Mouse (Mus musculus) liver, adult 2 months (tissue): ENCODE data around the gene Vmn1r8. TPM values are rescaled to one million over a fixed set of nuclear protein-coding genes. Genes with fewer than 3 reads are reported as not detected.
"Not testable (repeated sequence)": the region's sequence is repeated elsewhere in the genome, so short reads cannot be mapped to it uniquely, and the experiment has no call there.

ENCODE experiments used
- DNase-seq: peaks from one replicate; pipeline ENCODE4 v3.0.0-alpha.2; 2011; ENCODE audit warnings: low read depth, low spot score; ENCODE audit errors: extremely low read depth
- H3K27ac ChIP-seq: fragments of 200-500 bp; replicated peaks from 2 replicates; pipeline ENCODE4 v1.5.1; 2012; ENCODE audit warnings: low read depth, mild to moderate bottlenecking, control low read depth, inconsistent platforms, low read length; ENCODE audit not compliant: insufficient read depth
- H3K27me3 ChIP-seq: fragments of 200-500 bp; 2 replicates; pipeline ENCODE4 v1.6.1; 2012; ENCODE audit warnings: mild to moderate bottlenecking, moderate library complexity, low read length, inconsistent platforms; ENCODE audit not compliant: control insufficient read depth, insufficient read depth
- H3K36me3 ChIP-seq: fragments of 200-500 bp; 2 replicates; pipeline ENCODE4 v1.6.1; 2012; ENCODE audit warnings: low read length, inconsistent platforms; ENCODE audit not compliant: control insufficient read depth, insufficient read depth
- H3K4me1 ChIP-seq: fragments of 200-500 bp; 2 replicates; pipeline ENCODE4 v1.6.1; 2011; ENCODE audit warnings: low read length; ENCODE audit not compliant: control insufficient read depth, insufficient read depth
- H3K4me3 ChIP-seq: fragments of 200-500 bp; 2 replicates; pipeline ENCODE4 v1.5.1; 2011; ENCODE audit warnings: low read depth, mild to moderate bottlenecking, control low read depth, low read length, moderate library complexity; ENCODE audit not compliant: insufficient read depth
- H3K79me2 ChIP-seq: fragments of 200-500 bp; 2 replicates; pipeline ENCODE4 v1.6.1; 2012; ENCODE audit warnings: inconsistent platforms, mild to moderate bottlenecking, low read length, moderate library complexity; ENCODE audit not compliant: control insufficient read depth, insufficient read depth
- H3K9ac ChIP-seq: fragments of 200-500 bp; 2 replicates; pipeline ENCODE4 v1.6.1; 2012; ENCODE audit warnings: low read depth, mild to moderate bottlenecking, control low read depth, inconsistent platforms, low read length
- CTCF ChIP-seq: fragments of 200-500 bp; IDR thresholded peaks from 2 replicates; pipeline ENCODE4 v1.5.1; 2011; ENCODE audit warnings: low read depth, low read length, control low read depth
- POLR2A ChIP-seq: fragments of 200-500 bp; IDR thresholded peaks from 2 replicates; pipeline ENCODE4 v1.6.1; 2011; ENCODE audit warnings: low read length, control low read depth; ENCODE audit not compliant: insufficient read depth; ENCODE audit errors: extremely low read depth
- WGBS: fragments of 180-500 bp; shearing (Covaris S2); methylation state at CpG from one replicate; pipeline ENCODE4 v1.1.7; 2018; 5-methylcytosine and 5-hydroxymethylcytosine counted together
- polyA plus RNA-seq: library from polyadenylated mRNA; depleted of rRNA; stranded (reverse); fragments of >200 nt; gene quantifications from 2 replicates; pipeline ENCODE4 v1.2.3, GENCODE M21; 2012; rRNA removed
- total RNA-seq: library from RNA; depleted of rRNA; stranded (reverse); fragments of >200 nt; gene quantifications from 2 replicates; pipeline ENCODE4 v1.2.3, GENCODE M21; 2014; rRNA removed

Vmn1r8 gene
- not detected in 2 replicates for total RNA-seq
- polyA plus RNA-seq: not detected in 2 replicates

- no peaks in the 10 kb centered on the region for H3K79me2 ChIP-seq
- H3K9ac ChIP-seq: no peak within 1 kb of the TSS
- no peaks in the 10 kb centered on the region for H3K4me1 ChIP-seq
- H3K27me3 ChIP-seq: no peaks in the 10 kb centered on the region
- TF ChIP-seq POLR2A (no peak), CTCF (no peak)
- H3K36me3 ChIP-seq: no peaks in the 10 kb centered on the region
- no peak for DNase-seq
- H3K4me3 ChIP-seq: no peak within 1 kb of the TSS
- H3K27ac ChIP-seq: no peak within 1 kb of the TSS
Observed at GRCm38 (mm10) chr6:57031984-57032383, at the start of gene Vmn1r8. Vmn1r8 (plus strand) TSS chr6:57032284.

DNA sequence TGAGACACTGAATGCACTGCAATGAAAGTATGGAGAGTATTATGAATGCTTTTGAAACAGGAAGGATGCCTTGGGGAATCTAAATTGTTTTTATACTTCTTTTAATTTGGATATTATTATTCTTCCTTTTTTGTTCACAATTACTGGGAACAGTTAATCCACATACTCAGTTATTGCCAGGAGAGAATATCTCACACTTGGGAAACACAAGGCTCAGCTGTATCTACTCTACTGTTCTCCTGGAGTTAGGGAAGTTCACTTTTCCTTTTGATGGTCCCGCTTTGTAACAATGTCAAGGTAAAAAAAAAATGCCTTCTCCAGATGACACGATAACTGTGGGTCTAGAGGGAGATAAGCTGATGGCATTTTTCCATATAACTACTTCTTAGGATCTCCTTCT is 35.1 kb upstream of the Vmn1r8 start, which contains the start of gene Vmn1r6:
TSS of gene Vmn1r6 (plus strand) at position 301 of the 400 bp plus-strand sequence.
- Histone ChIP-seq H3K4me1 (no peaks in the 10 kb centered on the region), H3K4me3 (no peak within 1 kb of the TSS), H3K27me3 (no peaks in the 10 kb centered on the region), H3K79me2 (no peaks in the 10 kb centered on the region), H3K36me3 (no peaks in the 10 kb centered on the region), H3K9ac (no peak within 1 kb of the TSS), H3K27ac (no peak within 1 kb of the TSS)
- WGBS: 76% methylated on average over 2 of the region's 2 CpGs
- TF ChIP-seq CTCF (no peak), POLR2A (no peak)
- DNase-seq: no peak

- not testable (repeated sequence) for H3K4me1 ChIP-seq, H3K36me3 ChIP-seq, DNase-seq, H3K27ac ChIP-seq, H3K4me3 ChIP-seq, H3K9ac ChIP-seq, H3K79me2 ChIP-seq, H3K27me3 ChIP-seq
- 87% methylated on average over 2 of the region's 2 CpGs for WGBS
Observed at GRCm38 (mm10) chr6:57025224-57025623, 6.9 kb upstream of the Vmn1r8 start, which contains the start of gene Vmn1r7. Vmn1r7 (minus strand) TSS chr6:57025324.

DNA sequence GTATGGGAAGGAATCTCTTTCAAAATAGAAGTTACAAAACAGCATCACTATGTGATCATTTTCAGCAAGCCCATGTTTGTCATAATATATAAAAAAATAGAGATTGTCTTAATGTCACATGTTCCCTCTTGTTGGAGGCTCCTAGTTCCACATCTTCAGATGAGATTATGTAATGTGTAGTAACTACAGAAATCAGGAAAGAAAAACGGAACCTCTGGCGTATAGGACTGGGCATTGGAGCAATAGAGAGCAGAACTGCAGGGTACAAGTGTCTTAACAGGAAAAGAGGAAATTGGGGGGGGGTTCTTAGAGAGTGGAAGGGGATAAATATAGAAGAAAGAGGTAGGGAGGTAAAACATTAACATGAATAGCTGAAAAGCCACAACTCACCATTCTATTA is 2.6 kb downstream of the Vmn1r8 start:
- Histone ChIP-seq H3K4me1 (no peaks in the 10 kb centered on the region), H3K36me3 (no peaks in the 10 kb centered on the region), H3K4me3 (no peak overlapping the region), H3K27me3 (no peaks in the 10 kb centered on the region), H3K27ac (no peak overlapping the region), H3K9ac (no peak overlapping the region), H3K79me2 (no peaks in the 10 kb centered on the region)
- WGBS: 68% methylated on average over 2 of the region's 2 CpGs
- TF ChIP-seq POLR2A (no peak), CTCF (no peak)
- peak; percentile 3 for DNase-seq

DNA sequence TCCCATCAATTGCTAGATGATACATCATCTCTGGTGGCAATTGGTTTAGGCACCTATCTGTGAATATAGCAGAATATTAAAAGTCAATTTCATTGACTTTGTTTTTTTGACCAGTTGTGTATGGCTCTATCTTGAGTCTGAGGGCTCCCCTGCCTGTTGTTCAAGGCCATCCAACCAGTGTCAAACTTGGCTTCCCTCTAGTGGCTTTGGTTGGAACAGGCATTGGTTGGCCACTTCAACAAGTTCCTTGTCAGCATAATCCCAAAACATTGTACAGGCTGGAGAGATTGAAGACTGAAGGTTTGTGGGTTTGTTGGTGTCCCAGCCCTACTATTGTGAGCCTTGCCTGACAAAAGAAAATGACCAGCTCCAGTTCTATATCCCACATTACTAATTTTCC is 31.6 kb downstream of the Vmn1r8 start:
- no peak for DNase-seq
- H3K4me1 ChIP-seq: no peaks in the 10 kb centered on the region
- TF ChIP-seq POLR2A (no peak), CTCF (no peak)

GRCm38 (mm10) chr6:57066487-57066886 is 34.4 kb downstream of the Vmn1r8 start, which contains the start of gene Vmn1r9:
Vmn1r9 (plus strand) TSS chr6:57066787.
- TF ChIP-seq POLR2A (no peak), CTCF (no peak)
- Histone ChIP-seq H3K79me2 (no peaks in the 10 kb centered on the region), H3K4me1 (no peaks in the 10 kb centered on the region), H3K36me3 (no peaks in the 10 kb centered on the region), H3K27ac (no peak within 1 kb of the TSS), H3K27me3 (no peaks in the 10 kb centered on the region), H3K4me3 (no peak within 1 kb of the TSS), H3K9ac (no peak within 1 kb of the TSS)
- DNase-seq: no peak
- 80% methylated on average over 2 of the region's 2 CpGs for WGBS

More for the DNA sequence above, 31.6 kb downstream of the Vmn1r8 start:
- H3K9ac ChIP-seq: no peak overlapping the region
- no peaks in the 10 kb centered on the region for H3K27me3 ChIP-seq
- H3K27ac ChIP-seq: no peak overlapping the region
- no peaks in the 10 kb centered on the region for H3K79me2 ChIP-seq
- no peak overlapping the region for H3K4me3 ChIP-seq
- no peaks in the 10 kb centered on the region for H3K36me3 ChIP-seq

Other genes with a start within 250 kb of the Vmn1r8 start
- 16.1 and 20.8 TPM in 2 replicates for gene Kbtbd2, start 234.5 kb upstream of the Vmn1r8 start, total RNA-seq
- gene Kbtbd2, start 234.5 kb upstream of the Vmn1r8 start, polyA plus RNA-seq: 4.4 and 5.0 TPM in 2 replicates
- gene Fkbp9, start 200.2 kb upstream of the Vmn1r8 start, total RNA-seq: 32.2 and 35.7 TPM in 2 replicates
- gene Fkbp9, start 200.2 kb upstream of the Vmn1r8 start, polyA plus RNA-seq: 12.4 and 12.6 TPM in 2 replicates
- 40.3 and 42.9 TPM in 2 replicates for gene Nt5c3, start 108.4 kb upstream of the Vmn1r8 start, total RNA-seq
- gene Nt5c3, start 108.4 kb upstream of the Vmn1r8 start, polyA plus RNA-seq: 6.2 and 12.6 TPM in 2 replicates
- 0.65 and 0.81 TPM in 2 replicates for gene Vmn1r4, start 108.3 kb upstream of the Vmn1r8 start, total RNA-seq
- 0.06 TPM in 1 of 2 replicates, not detected in the other for gene Vmn1r4, start 108.3 kb upstream of the Vmn1r8 start, polyA plus RNA-seq
- gene Vmn1r5, start 62.0 kb upstream of the Vmn1r8 start, total RNA-seq: 0.09 and 0.13 TPM in 2 replicates
- not detected in 2 replicates for gene Vmn1r5, start 62.0 kb upstream of the Vmn1r8 start, polyA plus RNA-seq
- 0.13 TPM in 1 of 2 replicates, not detected in the other for gene Vmn1r6, start 35.0 kb upstream of the Vmn1r8 start, total RNA-seq
- not detected in 2 replicates for gene Vmn1r6, start 35.0 kb upstream of the Vmn1r8 start, polyA plus RNA-seq
- gene Vmn1r7, start 7.0 kb upstream of the Vmn1r8 start, total RNA-seq: not detected in 2 replicates
- gene Vmn1r7, start 7.0 kb upstream of the Vmn1r8 start, polyA plus RNA-seq: not detected in 2 replicates
- gene Vmn1r9, start 34.5 kb downstream of the Vmn1r8 start, total RNA-seq: not detected in 2 replicates
- gene Vmn1r9, start 34.5 kb downstream of the Vmn1r8 start, polyA plus RNA-seq: not detected in 2 replicates
- not detected in 2 replicates for gene Vmn1r10, start 77.2 kb downstream of the Vmn1r8 start, total RNA-seq
- gene Vmn1r10, start 77.2 kb downstream of the Vmn1r8 start, polyA plus RNA-seq: not detected in 2 replicates
- gene Vmn1r11, start 101.2 kb downstream of the Vmn1r8 start, total RNA-seq: not detected in 2 replicates
- gene Vmn1r11, start 101.2 kb downstream of the Vmn1r8 start, polyA plus RNA-seq: not detected in 2 replicates
- not detected in 2 replicates for gene Vmn1r12, start 124.6 kb downstream of the Vmn1r8 start, total RNA-seq
- not detected in 2 replicates for gene Vmn1r12, start 124.6 kb downstream of the Vmn1r8 start, polyA plus RNA-seq
- gene Vmn1r13, start 171.0 kb downstream of the Vmn1r8 start, total RNA-seq: not detected in 2 replicates
- gene Vmn1r13, start 171.0 kb downstream of the Vmn1r8 start, polyA plus RNA-seq: not detected in 2 replicates
- gene Vmn1r14, start 199.4 kb downstream of the Vmn1r8 start, total RNA-seq: not detected in 2 replicates
- gene Vmn1r14, start 199.4 kb downstream of the Vmn1r8 start, polyA plus RNA-seq: not detected in 2 replicates
- gene Vmn1r15, start 225.7 kb downstream of the Vmn1r8 start, total RNA-seq: not detected in 2 replicates
- gene Vmn1r15, start 225.7 kb downstream of the Vmn1r8 start, polyA plus RNA-seq: not detected in 2 replicates